Mouse (Mus musculus) liver, embryonic 11.5 days (tissue): ENCODE results near the gene Olfr1564. TPM values are rescaled to one million over a fixed set of nuclear protein-coding genes. Genes with fewer than 3 reads are reported as not detected.

Experiments used
- polyA plus RNA-seq: library from polyadenylated mRNA; unstranded; fragments of >200 nt; fragmentation: Nextera tagmentation; extraction: Ambion mirVana; gene quantifications from 2 replicates; pipeline ENCODE4 v1.2.1, GENCODE M21; 2014

Olfr1564 gene
- polyA plus RNA-seq, 1 experiment from 2014 or later = not detected

Other genes with a start within 250 kb of the Olfr1564 start
- 7.1 and 7.7 TPM in 2 replicates for gene Zfp952, start 228.6 kb downstream of the Olfr1564 start, polyA plus RNA-seq
- gene Zfp763, start 188.3 kb downstream of the Olfr1564 start, polyA plus RNA-seq = 8.1 and 8.7 TPM in 2 replicates
- gene 4921501E09Rik, start 153.6 kb downstream of the Olfr1564 start, polyA plus RNA-seq = not detected in 2 replicates
- 2.8 and 3.1 TPM in 2 replicates for gene Zfp563, start 132.4 kb downstream of the Olfr1564 start, polyA plus RNA-seq
- gene Morc2b, start 82.0 kb downstream of the Olfr1564 start, polyA plus RNA-seq = not detected in 2 replicates
- gene Olfr55, start 53.2 kb downstream of the Olfr1564 start, polyA plus RNA-seq = not detected in 2 replicates
- not detected in 2 replicates for gene Olfr239, start 30.4 kb downstream of the Olfr1564 start, polyA plus RNA-seq
- 9.9 and 11.0 TPM in 2 replicates for gene Zfp955a, start 33.5 kb upstream of the Olfr1564 start, polyA plus RNA-seq
- 0.04 and 0.06 TPM in 2 replicates for gene Olfr63, start 43.0 kb upstream of the Olfr1564 start, polyA plus RNA-seq
- gene Zfp955b, start 67.9 kb upstream of the Olfr1564 start, polyA plus RNA-seq = 4.8 and 6.1 TPM in 2 replicates
- 8.1 and 8.2 TPM in 2 replicates for gene Zfp81, start 137.2 kb upstream of the Olfr1564 start, polyA plus RNA-seq
- gene Zfp101, start 173.0 kb upstream of the Olfr1564 start, polyA plus RNA-seq = 14.2 and 15.9 TPM in 2 replicates
- gene Actl9, start 211.2 kb upstream of the Olfr1564 start, polyA plus RNA-seq = not detected in 2 replicates